Mouse (Mus musculus): ENCODE measurements around the gene Nipa2. TPM values are rescaled to one million over a fixed set of nuclear protein-coding genes. Genes with fewer than 3 reads are reported as not detected.
"Not testable (repeated sequence)": the region's sequence is repeated elsewhere in the genome, so short reads cannot be mapped to it uniquely, and the experiment has no call there.

The Nipa2 gene
- polyA plus RNA-seq, 1 experiment from 2014 or later = 53.7 TPM

GRCm38 (mm10) chr7:55918365-55918764 is 43.9 kb downstream of the Nipa2 start:
- H3K27me3 ChIP-seq (ENCODE audit: control insufficient read depth, insufficient read depth, low read length); H3K9ac ChIP-seq (ENCODE audit: low read length); H3K36me3 ChIP-seq (ENCODE audit: control insufficient read depth, insufficient read depth, low read length); H3K4me2 ChIP-seq (ENCODE audit: low read depth, severe bottlenecking); H3K4me3 ChIP-seq (ENCODE audit: low read depth, low read length); ATAC-seq (ENCODE audit: insufficient number of reproducible peaks, low FRiP score, low TSS enrichment, low read depth); H3K4me1 ChIP-seq (ENCODE audit: control insufficient read depth, insufficient read depth, low read length); H3K27ac ChIP-seq (replicated peaks; ENCODE audit: low read depth, low read length); H3K9me3 ChIP-seq (ENCODE audit: control insufficient read depth, low read length); DNase-seq (ENCODE audit: low spot score): not testable (repeated sequence)
- 96% methylated on average over 11 of the region's 11 CpGs for WGBS

GRCm38 (mm10) chr7:55912118-55912517 is 50.2 kb downstream of the Nipa2 start:
- peaks cover 14% of the 10 kb centered on the region for H3K36me3 ChIP-seq (ENCODE audit: control insufficient read depth, insufficient read depth, low read length)
- H3K4me2 ChIP-seq (ENCODE audit: low read depth, severe bottlenecking) = no peak overlapping the region
- no peaks in the 10 kb centered on the region for H3K4me1 ChIP-seq (ENCODE audit: control insufficient read depth, insufficient read depth, low read length)
- DNase-seq (ENCODE audit: low spot score) (no peak), ATAC-seq (ENCODE audit: insufficient number of reproducible peaks, low FRiP score, low TSS enrichment, low read depth) (no peak)
- H3K9ac ChIP-seq (ENCODE audit: low read length) = no peak overlapping the region
- H3K4me3 ChIP-seq (ENCODE audit: low read depth, low read length) = no peak overlapping the region
- WGBS = 96% methylated on average over 5 of the region's 5 CpGs
- no peak overlapping the region for H3K27ac ChIP-seq (replicated peaks; ENCODE audit: low read depth, low read length)
- no peaks in the 10 kb centered on the region for H3K27me3 ChIP-seq (ENCODE audit: control insufficient read depth, insufficient read depth, low read length)
- H3K9me3 ChIP-seq (ENCODE audit: control insufficient read depth, low read length) = no peaks in the 10 kb centered on the region

- peaks cover 14% of the 10 kb centered on the region for H3K36me3 ChIP-seq (ENCODE audit: control insufficient read depth, insufficient read depth, low read length)
- ATAC-seq (ENCODE audit: insufficient number of reproducible peaks, low FRiP score, low TSS enrichment, low read depth) (no peak), DNase-seq (ENCODE audit: low spot score) (no peak)
- no peak overlapping the region for H3K27ac ChIP-seq (replicated peaks; ENCODE audit: low read depth, low read length)
- no peaks in the 10 kb centered on the region for H3K4me1 ChIP-seq (ENCODE audit: control insufficient read depth, insufficient read depth, low read length)
- H3K4me2 ChIP-seq (ENCODE audit: low read depth, severe bottlenecking) = no peak overlapping the region
- no peaks in the 10 kb centered on the region for H3K27me3 ChIP-seq (ENCODE audit: control insufficient read depth, insufficient read depth, low read length)
- WGBS = 83% methylated on average over 8 of the region's 8 CpGs
- H3K9ac ChIP-seq (ENCODE audit: low read length) = no peak overlapping the region
- no peaks in the 10 kb centered on the region for H3K9me3 ChIP-seq (ENCODE audit: control insufficient read depth, low read length)
- no peak overlapping the region for H3K4me3 ChIP-seq (ENCODE audit: low read depth, low read length)
Observed at GRCm38 (mm10) chr7:55911371-55911770, 50.9 kb downstream of the Nipa2 start.

DNA sequence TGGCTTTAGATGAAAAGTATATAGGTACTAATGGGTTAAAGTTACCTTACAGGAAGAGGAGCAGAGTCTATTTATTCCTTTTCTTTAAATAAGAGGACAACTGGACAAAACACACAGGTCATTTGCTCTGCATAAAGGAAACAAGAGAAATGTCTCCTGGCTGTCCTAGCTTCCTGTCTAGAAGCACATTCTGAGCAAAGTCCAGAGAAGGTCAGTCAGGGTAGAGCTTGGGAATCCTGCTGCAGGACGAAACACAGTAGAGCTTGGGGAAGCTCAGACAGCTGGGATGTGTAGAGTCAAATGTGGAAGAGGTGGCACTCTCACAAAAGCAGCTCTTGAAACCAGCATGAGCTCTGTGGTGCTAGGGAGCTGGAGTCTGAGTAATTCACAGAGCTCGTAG is 51.9 kb downstream of the Nipa2 start:
- 85% methylated on average over 2 of the region's 2 CpGs for WGBS
- Histone ChIP-seq H3K27ac (replicated peaks; ENCODE audit: low read depth, low read length) (no peak overlapping the region), H3K9ac (ENCODE audit: low read length) (no peak overlapping the region), H3K27me3 (ENCODE audit: control insufficient read depth, insufficient read depth, low read length) (no peaks in the 10 kb centered on the region), H3K36me3 (ENCODE audit: control insufficient read depth, insufficient read depth, low read length) (peaks cover 11% of the 10 kb centered on the region), H3K9me3 (ENCODE audit: control insufficient read depth, low read length) (no peaks in the 10 kb centered on the region), H3K4me3 (ENCODE audit: low read depth, low read length) (no peak overlapping the region), H3K4me2 (ENCODE audit: low read depth, severe bottlenecking) (no peak overlapping the region), H3K4me1 (ENCODE audit: control insufficient read depth, insufficient read depth, low read length) (no peaks in the 10 kb centered on the region)
- ATAC-seq (ENCODE audit: insufficient number of reproducible peaks, low FRiP score, low TSS enrichment, low read depth) = no peak
- DNase-seq (ENCODE audit: low spot score) = no peak

DNA sequence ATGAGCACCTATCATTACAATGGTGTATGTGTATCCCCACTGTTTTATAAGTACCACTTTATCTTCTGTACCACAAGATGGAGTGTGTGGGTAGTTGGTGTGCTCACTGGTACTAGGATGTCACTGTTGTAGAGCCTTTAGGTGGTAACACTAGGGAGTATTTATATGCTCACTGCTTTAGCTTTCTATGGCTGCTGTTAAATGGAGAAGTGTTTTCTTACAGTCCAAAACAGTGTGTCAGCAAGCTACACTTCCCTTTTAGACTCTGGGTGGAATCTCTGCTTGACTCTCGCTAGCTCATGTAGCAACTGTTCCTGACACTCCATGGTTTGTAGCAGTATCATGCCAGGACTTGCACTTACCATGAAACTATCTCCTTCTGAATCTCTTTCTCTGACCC is 52.8 kb downstream of the Nipa2 start:
- H3K4me1 ChIP-seq (ENCODE audit: control insufficient read depth, insufficient read depth, low read length) = no peaks in the 10 kb centered on the region
- 97% methylated on average over 1 of the region's 1 CpGs for WGBS
- H3K27ac ChIP-seq (replicated peaks; ENCODE audit: low read depth, low read length) = no peak overlapping the region
- no peak overlapping the region for H3K9ac ChIP-seq (ENCODE audit: low read length)
- ATAC-seq (ENCODE audit: insufficient number of reproducible peaks, low FRiP score, low TSS enrichment, low read depth) = no peak
- peaks cover 8% of the 10 kb centered on the region; the same call in 1 of the 2 replicates for H3K36me3 ChIP-seq (ENCODE audit: control insufficient read depth, insufficient read depth, low read length)
- DNase-seq (ENCODE audit: low spot score) = no peak
- no peaks in the 10 kb centered on the region for H3K9me3 ChIP-seq (ENCODE audit: control insufficient read depth, low read length)
- H3K4me3 ChIP-seq (ENCODE audit: low read depth, low read length) = no peak overlapping the region
- no peaks in the 10 kb centered on the region for H3K27me3 ChIP-seq (ENCODE audit: control insufficient read depth, insufficient read depth, low read length)
- H3K4me2 ChIP-seq (ENCODE audit: low read depth, severe bottlenecking) = no peak overlapping the region

GRCm38 (mm10) chr7:55905449-55905848 is 56.8 kb downstream of the Nipa2 start:
- Histone ChIP-seq H3K4me1 (ENCODE audit: control insufficient read depth, insufficient read depth, low read length) (no peaks in the 10 kb centered on the region), H3K9ac (ENCODE audit: low read length) (no peak overlapping the region), H3K4me3 (ENCODE audit: low read depth, low read length) (no peak overlapping the region), H3K27ac (replicated peaks; ENCODE audit: low read depth, low read length) (no peak overlapping the region), H3K36me3 (ENCODE audit: control insufficient read depth, insufficient read depth, low read length) (peaks cover 12% of the 10 kb centered on the region), H3K27me3 (ENCODE audit: control insufficient read depth, insufficient read depth, low read length) (no peaks in the 10 kb centered on the region), H3K9me3 (ENCODE audit: control insufficient read depth, low read length) (no peaks in the 10 kb centered on the region), H3K4me2 (ENCODE audit: low read depth, severe bottlenecking) (no peak overlapping the region)
- ATAC-seq (ENCODE audit: insufficient number of reproducible peaks, low FRiP score, low TSS enrichment, low read depth) = no peak
- 75% methylated on average over 2 of the region's 2 CpGs for WGBS
- no peak for DNase-seq (ENCODE audit: low spot score)

- Histone ChIP-seq H3K27me3 (ENCODE audit: control insufficient read depth, insufficient read depth, low read length) (no peaks in the 10 kb centered on the region), H3K9ac (ENCODE audit: low read length) (no peak overlapping the region), H3K27ac (replicated peaks; ENCODE audit: low read depth, low read length) (no peak overlapping the region), H3K4me1 (ENCODE audit: control insufficient read depth, insufficient read depth, low read length) (no peaks in the 10 kb centered on the region), H3K9me3 (ENCODE audit: control insufficient read depth, low read length) (no peaks in the 10 kb centered on the region), H3K4me3 (ENCODE audit: low read depth, low read length) (no peak overlapping the region), H3K4me2 (ENCODE audit: low read depth, severe bottlenecking) (no peak overlapping the region), H3K36me3 (ENCODE audit: control insufficient read depth, insufficient read depth, low read length) (peaks cover 19% of the 10 kb centered on the region)
- DNase-seq (ENCODE audit: low spot score) = no peak
- 82% methylated on average over 4 of the region's 5 CpGs for WGBS
- ATAC-seq (ENCODE audit: insufficient number of reproducible peaks, low FRiP score, low TSS enrichment, low read depth) = no peak
Observed at GRCm38 (mm10) chr7:55903766-55904165, 58.5 kb downstream of the Nipa2 start.

DNA sequence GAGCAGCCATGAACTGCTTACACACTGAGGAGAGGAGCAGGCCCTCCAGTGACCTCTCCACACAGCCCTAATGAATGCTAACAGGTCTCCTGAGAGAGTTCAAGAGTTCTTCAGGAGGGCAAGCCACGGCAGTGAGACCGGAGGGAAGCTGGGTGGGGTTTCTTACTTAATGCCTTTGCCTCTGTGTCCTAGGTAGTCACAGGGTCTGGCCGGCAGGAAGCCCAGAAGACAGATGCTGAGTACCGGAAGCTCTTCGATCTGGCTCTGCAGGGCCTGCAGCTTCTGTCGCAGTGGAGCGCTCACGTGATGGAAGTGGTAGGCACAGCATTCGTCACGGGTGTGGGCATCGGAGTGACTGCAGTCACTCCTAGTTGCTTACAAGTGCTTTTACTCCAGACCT is 70.5 kb downstream of the Nipa2 start:
- H3K9ac ChIP-seq (ENCODE audit: low read length) = no peak overlapping the region
- peaks cover 12% of the 10 kb centered on the region; the same call in 1 of the 2 replicates for H3K36me3 ChIP-seq (ENCODE audit: control insufficient read depth, insufficient read depth, low read length)
- no peaks in the 10 kb centered on the region for H3K9me3 ChIP-seq (ENCODE audit: control insufficient read depth, low read length)
- no peak overlapping the region for H3K27ac ChIP-seq (replicated peaks; ENCODE audit: low read depth, low read length)
- H3K4me3 ChIP-seq (ENCODE audit: low read depth, low read length) = no peak overlapping the region
- no peaks in the 10 kb centered on the region for H3K27me3 ChIP-seq (ENCODE audit: control insufficient read depth, insufficient read depth, low read length)
- 93% methylated on average over 11 of the region's 11 CpGs for WGBS
- H3K4me2 ChIP-seq (ENCODE audit: low read depth, severe bottlenecking) = no peak overlapping the region
- no peak for DNase-seq (ENCODE audit: low spot score)
- ATAC-seq (ENCODE audit: insufficient number of reproducible peaks, low FRiP score, low TSS enrichment, low read depth) = no peak
- no peaks in the 10 kb centered on the region for H3K4me1 ChIP-seq (ENCODE audit: control insufficient read depth, insufficient read depth, low read length)

DNA sequence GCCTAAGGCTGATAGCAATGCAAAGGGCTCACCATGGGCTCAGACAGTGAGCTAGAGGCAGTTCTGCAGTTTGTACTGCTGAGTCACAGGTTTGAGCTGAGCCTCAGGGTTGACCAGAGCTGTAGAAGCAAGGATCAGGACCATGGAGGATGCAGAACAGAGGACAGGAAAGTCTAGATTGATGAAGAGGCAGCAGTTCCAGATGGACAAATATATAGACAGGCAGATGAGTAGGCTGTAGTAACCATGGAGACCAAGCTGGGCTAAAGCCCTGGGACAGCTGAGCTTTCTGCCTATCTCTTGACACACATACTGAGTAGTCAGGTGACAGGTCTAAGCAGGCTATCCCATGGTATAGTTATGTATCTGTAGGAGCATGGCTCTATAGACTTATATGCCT is 71.5 kb downstream of the Nipa2 start:
- no peaks in the 10 kb centered on the region for H3K4me1 ChIP-seq (ENCODE audit: control insufficient read depth, insufficient read depth, low read length)
- H3K27me3 ChIP-seq (ENCODE audit: control insufficient read depth, insufficient read depth, low read length) = no peaks in the 10 kb centered on the region
- no peak for ATAC-seq (ENCODE audit: insufficient number of reproducible peaks, low FRiP score, low TSS enrichment, low read depth)
- no peak for DNase-seq (ENCODE audit: low spot score)
- peaks cover 10% of the 10 kb centered on the region; the same call in 1 of the 2 replicates for H3K36me3 ChIP-seq (ENCODE audit: control insufficient read depth, insufficient read depth, low read length)
- no peak overlapping the region for H3K4me2 ChIP-seq (ENCODE audit: low read depth, severe bottlenecking)
- no peak overlapping the region for H3K9ac ChIP-seq (ENCODE audit: low read length)
- no peak overlapping the region for H3K27ac ChIP-seq (replicated peaks; ENCODE audit: low read depth, low read length)
- no peak overlapping the region for H3K4me3 ChIP-seq (ENCODE audit: low read depth, low read length)
- H3K9me3 ChIP-seq (ENCODE audit: control insufficient read depth, low read length) = no peaks in the 10 kb centered on the region
